Mouse (Mus musculus): Measurements from ENCODE around the gene Cdkn2c. TPM values are rescaled to one million over a fixed set of nuclear protein-coding genes. Genes with fewer than 3 reads are reported as not detected.

Cdkn2c gene
- polyA plus RNA-seq (2015; fragmentation: Nextera tagmentation; extraction: Ambion mirVana): 10.3 and 32.1 TPM in 2 replicates

GRCm38 (mm10) chr4:109666461-109667269 lies at the start of gene Cdkn2c:
Gene Cdkn2c (minus strand): TSS chr4:109667189.

GRCm38 (mm10) chr4:109676218-109677215 lies 9.5 kb upstream of the Cdkn2c start, which contains the start of gene Faf1:
Gene Faf1 (plus strand): TSS chr4:109676588.

Other genes starting within 250 kb of the Cdkn2c start
- gene Rnf11, start 182.5 kb downstream of the Cdkn2c start, polyA plus RNA-seq (2015; fragmentation: Nextera tagmentation; extraction: Ambion mirVana): 57.6 and 59.4 TPM in 2 replicates
- not detected in 2 replicates for gene 4930522H14Rik, start 135.9 kb downstream of the Cdkn2c start, polyA plus RNA-seq (2015; fragmentation: Nextera tagmentation; extraction: Ambion mirVana)
- 19.3 and 21.1 TPM in 2 replicates for gene Faf1, start 9.4 kb upstream of the Cdkn2c start, polyA plus RNA-seq (2015; fragmentation: Nextera tagmentation; extraction: Ambion mirVana)